Mouse (Mus musculus): ENCODE measurements at regions not wholly inside any gene's neighbourhood (a gene's known extent, or its start where the extent isn't known, plus 50 kb on each side); places are given as distances from the start of the nearest gene placed in this dataset.
"Not testable (repeated sequence)": the region's sequence is repeated elsewhere in the genome, so short reads cannot be mapped to it uniquely, and the experiment has no call there.

DNA sequence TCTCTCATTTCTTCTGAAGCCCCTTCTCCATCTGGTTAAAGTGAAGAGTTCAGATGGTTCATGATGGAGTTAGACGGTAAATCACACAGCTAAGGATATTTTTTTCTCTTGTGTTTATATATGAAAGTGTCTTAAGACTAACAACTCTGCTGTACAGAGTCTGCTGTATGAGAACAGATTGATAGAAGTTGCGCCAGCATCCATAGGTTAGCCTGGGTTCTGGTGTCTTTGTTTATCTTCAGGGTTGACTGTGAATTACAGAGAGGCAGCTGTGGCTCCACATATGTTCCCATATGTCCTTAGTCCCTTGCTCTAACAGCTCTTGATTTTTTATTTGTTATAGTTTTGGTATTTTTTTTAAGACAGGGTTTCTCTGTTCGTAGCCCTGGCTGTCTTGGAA, 334.9 kb upstream of the Api5 start:
- Histone ChIP-seq H3K4me3 (no peak overlapping the region), H3K9ac (no peak overlapping the region), H3K9me3 (replicated peaks) (no peaks in the 10 kb centered on the region), H3K36me3 (ENCODE audit: poor library complexity, severe bottlenecking) (no peaks in the 10 kb centered on the region), H3K27me3 (no peaks in the 10 kb centered on the region), H3K4me1 (no peaks in the 10 kb centered on the region), H3K27ac (no peak overlapping the region), H3K4me2 (no peak overlapping the region)
- WGBS = 84% methylated on average over 3 of the region's 3 CpGs
- no peak for ATAC-seq

- no peaks in the 10 kb centered on the region for H3K36me3 ChIP-seq (ENCODE audit: poor library complexity, severe bottlenecking)
- H3K27ac ChIP-seq = no peak overlapping the region
- H3K4me3 ChIP-seq = no peak overlapping the region
- WGBS = 68% methylated on average over 4 of the region's 4 CpGs
- H3K4me1 ChIP-seq = no peaks in the 10 kb centered on the region
- no peaks in the 10 kb centered on the region for H3K9me3 ChIP-seq (replicated peaks)
- no peak overlapping the region for H3K9ac ChIP-seq
- H3K27me3 ChIP-seq = no peaks in the 10 kb centered on the region
- ATAC-seq = 0 out of 2 replicates have a peak, but pooled peaks have one; percentile 33
- no peak overlapping the region for H3K4me2 ChIP-seq
Observed at GRCm38 (mm10) chr2:94772268-94772667, 334.3 kb upstream of the Api5 start.

DNA sequence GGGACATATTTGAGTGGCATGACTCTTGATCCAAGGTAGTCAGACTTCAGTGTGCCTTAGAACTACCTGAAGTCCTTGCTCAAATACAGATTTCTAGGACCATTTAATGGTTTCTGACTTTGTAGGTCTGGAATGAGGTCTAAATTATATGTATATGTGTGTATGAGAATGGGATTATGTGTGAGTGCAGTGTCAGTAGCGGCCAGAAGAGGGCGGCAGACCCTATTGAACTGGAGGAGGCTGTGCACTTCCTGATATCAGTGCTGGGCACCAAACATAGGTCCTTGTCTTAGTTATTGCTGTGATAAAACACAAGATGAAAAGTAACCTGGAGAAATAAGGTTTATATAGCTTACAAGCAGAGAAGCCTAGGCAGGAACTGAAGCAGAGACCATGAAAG, 328.6 kb upstream of the Api5 start:
- no peaks in the 10 kb centered on the region for H3K36me3 ChIP-seq (ENCODE audit: poor library complexity, severe bottlenecking)
- no peak overlapping the region for H3K4me2 ChIP-seq
- H3K9ac ChIP-seq = no peak overlapping the region
- H3K27ac ChIP-seq = no peak overlapping the region
- H3K4me3 ChIP-seq = no peak overlapping the region
- WGBS = 89% methylated on average over 2 of the region's 2 CpGs
- no peak for ATAC-seq
- H3K27me3 ChIP-seq = no peaks in the 10 kb centered on the region
- no peaks in the 10 kb centered on the region for H3K9me3 ChIP-seq (replicated peaks)
- H3K4me1 ChIP-seq = peaks cover 19% of the 10 kb centered on the region

GRCm38 (mm10) chr2:94764852-94765435, 327.0 kb upstream of the Api5 start:
- WGBS = 6% methylated on average over 8 of the region's 8 CpGs
- no peaks in the 10 kb centered on the region for H3K9me3 ChIP-seq (replicated peaks)
- H3K36me3 ChIP-seq (ENCODE audit: poor library complexity, severe bottlenecking) = no peaks in the 10 kb centered on the region
- peaks cover 19% of the 10 kb centered on the region for H3K4me1 ChIP-seq
- ATAC-seq = peak; percentile 90
- peak overlapping the region; percentile 28; the same call in 1 of the 2 replicates for H3K4me2 ChIP-seq
- no peaks in the 10 kb centered on the region for H3K27me3 ChIP-seq
- no peak overlapping the region for H3K4me3 ChIP-seq
- no peak overlapping the region for H3K27ac ChIP-seq
- no peak overlapping the region for H3K9ac ChIP-seq

GRCm38 (mm10) chr2:94764451-94764850, 326.5 kb upstream of the Api5 start:
- peak; percentile 70 for ATAC-seq
- WGBS = 2% methylated on average over 3 of the region's 3 CpGs
- no peaks in the 10 kb centered on the region for H3K27me3 ChIP-seq
- H3K4me3 ChIP-seq = no peak overlapping the region
- no peaks in the 10 kb centered on the region for H3K36me3 ChIP-seq (ENCODE audit: poor library complexity, severe bottlenecking)
- peak overlapping the region; percentile 28; the same call in 1 of the 2 replicates for H3K4me2 ChIP-seq
- no peaks in the 10 kb centered on the region for H3K9me3 ChIP-seq (replicated peaks)
- H3K4me1 ChIP-seq = peaks cover 19% of the 10 kb centered on the region
- H3K9ac ChIP-seq = no peak overlapping the region
- no peak overlapping the region for H3K27ac ChIP-seq

DNA sequence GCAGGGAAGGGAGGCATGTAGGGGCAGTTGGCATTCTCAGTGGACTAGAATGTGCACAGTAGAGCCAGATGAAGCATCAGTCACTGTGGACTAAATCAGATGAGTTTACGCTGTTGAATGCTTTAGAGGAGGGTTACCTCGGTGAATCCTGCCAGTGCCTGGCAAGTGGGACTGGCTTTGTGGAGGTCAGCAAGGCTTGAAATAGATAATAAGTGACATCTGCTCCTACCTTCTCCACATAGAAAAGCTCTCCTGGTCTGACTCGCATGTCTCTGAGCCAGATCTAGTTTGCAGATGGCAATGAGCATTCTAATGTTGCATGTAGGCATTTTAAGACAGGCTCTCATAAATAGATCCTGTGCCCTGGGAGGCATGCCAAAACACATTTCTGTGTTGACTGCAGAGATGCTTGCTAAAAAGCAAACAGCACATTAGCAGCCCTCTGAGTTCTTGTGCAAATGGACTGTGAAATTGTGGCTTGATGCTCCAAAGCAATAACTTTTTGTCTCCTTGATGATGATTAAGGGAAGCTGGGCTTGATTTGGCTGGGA, 310.3 kb upstream of the Api5 start:
- no peak for ATAC-seq
- WGBS = 88% methylated on average over 3 of the region's 3 CpGs
- Histone ChIP-seq H3K4me1 (no peaks in the 10 kb centered on the region), H3K27me3 (no peaks in the 10 kb centered on the region), H3K9me3 (replicated peaks) (no peaks in the 10 kb centered on the region), H3K27ac (no peak overlapping the region), H3K36me3 (ENCODE audit: poor library complexity, severe bottlenecking) (no peaks in the 10 kb centered on the region), H3K4me3 (no peak overlapping the region), H3K4me2 (no peak overlapping the region), H3K9ac (no peak overlapping the region)

DNA sequence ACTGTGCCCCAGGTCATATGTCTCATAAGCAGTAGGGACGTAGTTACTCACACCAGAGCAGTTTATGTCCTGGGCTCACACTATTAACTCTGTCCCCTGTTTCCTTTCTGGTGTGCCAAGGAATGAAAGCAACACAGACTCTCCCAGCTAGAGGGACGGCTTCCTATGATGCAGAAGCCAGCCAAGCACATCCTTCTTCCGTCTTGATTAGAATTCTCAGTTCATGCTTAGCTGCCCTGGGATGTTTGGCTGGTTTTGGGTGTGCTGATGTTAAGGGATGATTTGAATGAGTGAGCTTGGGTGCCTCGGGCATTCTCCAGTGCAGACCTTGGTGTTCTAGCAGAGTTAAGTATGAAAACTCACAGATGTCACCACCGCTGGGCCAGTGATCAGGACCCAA, 291.9 kb upstream of the Api5 start:
- no peak for ATAC-seq
- H3K27me3 ChIP-seq = no peaks in the 10 kb centered on the region
- no peaks in the 10 kb centered on the region for H3K9me3 ChIP-seq (replicated peaks)
- no peak overlapping the region for H3K27ac ChIP-seq
- no peak overlapping the region for H3K4me3 ChIP-seq
- H3K9ac ChIP-seq = no peak overlapping the region
- 83% methylated on average over 5 of the region's 5 CpGs for WGBS
- no peak overlapping the region for H3K4me2 ChIP-seq
- no peaks in the 10 kb centered on the region for H3K36me3 ChIP-seq (ENCODE audit: poor library complexity, severe bottlenecking)
- peaks cover 11% of the 10 kb centered on the region for H3K4me1 ChIP-seq

DNA sequence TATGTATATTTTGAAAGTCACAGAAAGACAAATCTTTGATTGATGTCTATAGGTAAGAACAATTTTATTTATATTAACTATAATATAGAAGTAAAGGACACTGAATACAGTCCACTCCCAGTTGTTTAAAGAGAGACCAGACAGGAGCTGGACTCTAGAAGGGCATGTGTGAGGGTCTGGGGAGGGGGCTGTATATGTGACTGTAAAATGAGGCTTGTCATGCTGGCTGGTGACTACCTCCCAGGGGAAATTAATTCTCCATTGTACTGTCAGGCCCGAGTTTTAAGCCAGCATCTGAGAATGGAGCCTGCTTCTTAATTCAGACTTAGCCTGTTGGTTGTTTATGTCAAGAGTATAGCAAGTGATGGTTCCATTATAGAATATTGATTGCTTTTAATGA, 261.4 kb upstream of the Api5 start:
- Histone ChIP-seq H3K27ac (no peak overlapping the region), H3K4me3 (no peak overlapping the region), H3K4me2 (no peak overlapping the region), H3K36me3 (ENCODE audit: poor library complexity, severe bottlenecking) (no peaks in the 10 kb centered on the region), H3K27me3 (no peaks in the 10 kb centered on the region), H3K4me1 (no peaks in the 10 kb centered on the region), H3K9me3 (replicated peaks) (no peaks in the 10 kb centered on the region), H3K9ac (no peak overlapping the region)
- no peak for ATAC-seq
- WGBS = 38% methylated on average over 1 of the region's 1 CpGs

DNA sequence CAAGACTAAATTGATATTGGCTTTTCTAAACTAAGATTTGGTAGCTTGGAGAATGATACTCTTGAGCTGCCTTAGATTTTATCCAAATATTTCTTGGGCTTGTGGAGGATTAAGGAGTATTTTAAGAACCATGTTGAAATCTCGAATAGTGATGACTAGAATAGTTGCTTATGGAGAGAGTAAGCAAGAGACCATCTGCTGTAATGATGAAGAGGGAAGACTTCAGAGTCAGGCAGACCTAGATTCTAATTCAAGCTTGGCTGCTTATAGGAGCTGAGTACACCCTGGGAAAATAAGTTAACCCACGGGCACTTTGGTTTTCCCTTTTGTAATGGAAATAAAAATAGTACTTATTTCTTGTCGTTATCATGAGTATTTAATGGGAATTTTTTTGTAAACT, 257.3 kb upstream of the Api5 start:
- Histone ChIP-seq H3K9me3 (replicated peaks) (no peaks in the 10 kb centered on the region), H3K9ac (no peak overlapping the region), H3K4me1 (no peaks in the 10 kb centered on the region), H3K36me3 (ENCODE audit: poor library complexity, severe bottlenecking) (no peaks in the 10 kb centered on the region), H3K27ac (no peak overlapping the region), H3K27me3 (no peaks in the 10 kb centered on the region), H3K4me3 (no peak overlapping the region), H3K4me2 (no peak overlapping the region)
- ATAC-seq = no peak
- WGBS = 60% methylated on average over 3 of the region's 3 CpGs

- Histone ChIP-seq H3K4me1 (no peaks in the 10 kb centered on the region), H3K27me3 (no peaks in the 10 kb centered on the region), H3K9ac (no peak overlapping the region), H3K36me3 (ENCODE audit: poor library complexity, severe bottlenecking) (no peaks in the 10 kb centered on the region), H3K4me3 (no peak overlapping the region), H3K9me3 (replicated peaks) (no peaks in the 10 kb centered on the region), H3K4me2 (no peak overlapping the region), H3K27ac (no peak overlapping the region)
- ATAC-seq = no peak
- WGBS = 60% methylated on average over 4 of the region's 4 CpGs
Observed at GRCm38 (mm10) chr2:94690560-94690959, 252.6 kb upstream of the Api5 start.

- H3K4me2 ChIP-seq; H3K36me3 ChIP-seq (ENCODE audit: poor library complexity, severe bottlenecking); H3K9ac ChIP-seq; H3K27ac ChIP-seq; H3K27me3 ChIP-seq; H3K9me3 ChIP-seq (replicated peaks); H3K4me1 ChIP-seq; H3K4me3 ChIP-seq: not testable (repeated sequence)
- 97% methylated on average over 5 of the region's 5 CpGs for whole genome bisulfite sequencing
- peak; percentile 38; the same call in 1 of the 2 replicates for ATAC-seq
Observed at GRCm38 (mm10) chr2:94685619-94686018, 247.7 kb upstream of the Api5 start.

GRCm38 (mm10) chr2:94680096-94680765, 242.3 kb upstream of the Api5 start:
- Histone ChIP-seq H3K4me2 (no peak overlapping the region), H3K9me3 (replicated peaks) (no peaks in the 10 kb centered on the region), H3K27me3 (no peaks in the 10 kb centered on the region), H3K9ac (no peak overlapping the region), H3K27ac (no peak overlapping the region), H3K4me1 (no peaks in the 10 kb centered on the region), H3K4me3 (no peak overlapping the region), H3K36me3 (ENCODE audit: poor library complexity, severe bottlenecking) (no peaks in the 10 kb centered on the region)
- no peak for ATAC-seq
- 87% methylated on average over 6 of the region's 6 CpGs for WGBS

GRCm38 (mm10) chr2:94665850-94666249, 227.9 kb upstream of the Api5 start:
- H3K9ac ChIP-seq = no peak overlapping the region
- no peak overlapping the region for H3K27ac ChIP-seq
- H3K4me1 ChIP-seq = no peaks in the 10 kb centered on the region
- H3K27me3 ChIP-seq = no peaks in the 10 kb centered on the region
- H3K36me3 ChIP-seq (ENCODE audit: poor library complexity, severe bottlenecking) = no peaks in the 10 kb centered on the region
- H3K9me3 ChIP-seq (replicated peaks) = no peaks in the 10 kb centered on the region
- WGBS = 92% methylated on average over 2 of the region's 2 CpGs
- H3K4me3 ChIP-seq = no peak overlapping the region
- ATAC-seq = no peak
- no peak overlapping the region for H3K4me2 ChIP-seq

All from forebrain, embryonic 13.5 days (tissue).